Mouse (Mus musculus) CH12.LX (cell line): ENCODE data around the gene Ube2l3. TPM values are rescaled to one million over a fixed set of nuclear protein-coding genes. Genes with fewer than 3 reads are reported as not detected.
A peak's percentile ranks its signal among the peaks of the same experiment; 100 is the strongest.

Source experiments
- DNase-seq: peaks from one replicate; pipeline ENCODE4 v3.0.0-alpha.2; 2013; ENCODE audit errors: extremely low read depth
- H3K27ac ChIP-seq: 2 replicates; pipeline ENCODE4 v1.5.1; 2012; ENCODE audit warnings: low read depth, mild to moderate bottlenecking, control low read depth, moderate library complexity; ENCODE audit not compliant: insufficient read depth
- H3K27me3 ChIP-seq: replicated peaks from 2 replicates; pipeline ENCODE3; 2012; ENCODE audit warnings: inconsistent platforms
- H3K36me3 ChIP-seq, 2 experiments: replicated peaks in 1 of 2; 2 replicates each; pipeline versions ENCODE3 to v1.6.1; 2012; ENCODE audit warnings: inconsistent platforms in 1 of 2, low read length in 1 of 2, mild to moderate bottlenecking in 1 of 2, mixed read lengths in 1 of 2, moderate library complexity in 1 of 2; ENCODE audit not compliant: control insufficient read depth in 1 of 2, insufficient read depth in 1 of 2
- H3K4me1 ChIP-seq, 2 experiments: 2 replicates each; pipeline ENCODE4 v1.6.1; 2012; ENCODE audit warnings: inconsistent platforms in 1 of 2, moderate library complexity in 1 of 2; ENCODE audit not compliant: insufficient read depth in 2 of 2, control insufficient read depth in 1 of 2
- H3K4me2 ChIP-seq: 2 replicates; pipeline ENCODE4 v1.6.1; 2012; ENCODE audit warnings: low read depth, mild to moderate bottlenecking, control low read depth; ENCODE audit not compliant: poor library complexity, insufficient read depth, severe bottlenecking
- H3K4me3 ChIP-seq, 3 experiments: fragments of 150-350 bp in 1 of 3; sonication (generic) in 1 of 3; replicated peaks in 1 of 3; 2 replicates each; pipeline versions ENCODE3 to v1.5.1; 2011 to 2012; ENCODE audit warnings: low read depth in 2 of 3, low read length in 2 of 3, mild to moderate bottlenecking in 2 of 3, moderate library complexity in 2 of 3, control low read depth in 1 of 3, improper control_type of control experiment in 1 of 3, inconsistent platforms in 1 of 3, mixed read lengths in 1 of 3; ENCODE audit not compliant: poor library complexity in 1 of 3
- H3K79me2 ChIP-seq: replicated peaks from 2 replicates; pipeline ENCODE4 v1.6.1; 2012; ENCODE audit warnings: mild to moderate bottlenecking, moderate library complexity; ENCODE audit not compliant: control insufficient read depth, poor library complexity, insufficient read depth, severe bottlenecking; ENCODE audit errors: extremely low read depth
- H3K9ac ChIP-seq: 2 replicates; pipeline ENCODE4 v1.6.1; 2012; ENCODE audit warnings: low read depth, mild to moderate bottlenecking, control low read depth, moderate library complexity; ENCODE audit not compliant: insufficient read depth
- H3K9me3 ChIP-seq: replicated peaks from 2 replicates; pipeline ENCODE3; 2012; ENCODE audit warnings: low read length, inconsistent platforms, mixed read lengths
- CHD1 ChIP-seq: IDR thresholded peaks from 2 replicates; pipeline ENCODE4 v1.6.1; 2012; ENCODE audit warnings: low read depth, low read length, improper control_type of control experiment, inconsistent platforms
- CTCF ChIP-seq, 2 experiments: IDR thresholded peaks in 1 of 2; conservative IDR thresholded peaks in 1 of 2; 2 replicates each; pipeline ENCODE4 v1.5.1; 2011 to 2012; ENCODE audit warnings: low read depth in 2 of 2, low read length in 2 of 2, improper control_type of control experiment in 1 of 2, inconsistent platforms in 1 of 2, mild to moderate bottlenecking in 1 of 2, moderate library complexity in 1 of 2
- GABPA ChIP-seq: IDR thresholded peaks from 2 replicates; pipeline ENCODE4 v1.6.1; 2012; ENCODE audit warnings: low read depth, low read length, improper control_type of control experiment, inconsistent platforms; ENCODE audit not compliant: insufficient replicate concordance
- HCFC1 ChIP-seq: IDR thresholded peaks from 2 replicates; pipeline ENCODE4 v1.6.1; 2012; ENCODE audit warnings: low read depth, mild to moderate bottlenecking, inconsistent platforms, low read length, improper control_type of control experiment
- IRF4 ChIP-seq: IDR thresholded peaks from 2 replicates; pipeline ENCODE4 v1.6.1; 2014; ENCODE audit warnings: low read depth, mild to moderate bottlenecking, inconsistent platforms, low read length, improper control_type of control experiment
- JUND ChIP-seq: conservative IDR thresholded peaks from 2 replicates; pipeline ENCODE4 v1.6.1; 2011; ENCODE audit warnings: low read depth, low read length, improper control_type of control experiment
- MAFK ChIP-seq: IDR thresholded peaks from 2 replicates; pipeline ENCODE4 v1.6.1; 2011; ENCODE audit warnings: low read length, improper control_type of control experiment; ENCODE audit not compliant: insufficient replicate concordance
- MAX ChIP-seq: IDR thresholded peaks from 2 replicates; pipeline ENCODE4 v1.6.1; 2011; ENCODE audit warnings: low read length, improper control_type of control experiment
- MAZ ChIP-seq: IDR thresholded peaks from 2 replicates; pipeline ENCODE4 v1.6.1; 2012; ENCODE audit warnings: low read depth, mild to moderate bottlenecking, inconsistent platforms, low read length, improper control_type of control experiment, moderate library complexity
- MEF2A ChIP-seq: IDR thresholded peaks from 2 replicates; pipeline ENCODE4 v1.6.1; 2014; ENCODE audit warnings: low read depth, mild to moderate bottlenecking, inconsistent platforms, low read length, improper control_type of control experiment, borderline replicate concordance
- MXI1 ChIP-seq: IDR thresholded peaks from 2 replicates; pipeline ENCODE4 v1.6.1; 2011; ENCODE audit warnings: mild to moderate bottlenecking, low read depth, low read length, improper control_type of control experiment
- MYC ChIP-seq: IDR thresholded peaks from 2 replicates; pipeline ENCODE4 v1.6.1; 2011; ENCODE audit warnings: low read depth, mild to moderate bottlenecking, improper control_type of control experiment, low read length
- NELFE ChIP-seq: IDR thresholded peaks from 2 replicates; pipeline ENCODE4 v1.6.1; 2011; ENCODE audit warnings: low read depth, low read length, improper control_type of control experiment
- PAX5 ChIP-seq: IDR thresholded peaks from 2 replicates; pipeline ENCODE4 v1.6.1; 2012; ENCODE audit warnings: low read length, inconsistent platforms, mixed read lengths
- POLR2A ChIP-seq: IDR thresholded peaks from 2 replicates; pipeline ENCODE4 v1.6.1; 2011; ENCODE audit warnings: low read depth, mild to moderate bottlenecking, improper control_type of control experiment, low read length
- POLR2AphosphoS2 ChIP-seq: IDR thresholded peaks from 2 replicates; pipeline ENCODE4 v1.6.1; 2011; ENCODE audit warnings: low read depth, low read length, improper control_type of control experiment
- RAD21 ChIP-seq: IDR thresholded peaks from 2 replicates; pipeline ENCODE4 v1.6.1; 2011; ENCODE audit warnings: low read depth, mild to moderate bottlenecking, low read length, improper control_type of control experiment, moderate library complexity
- SIN3A ChIP-seq: IDR thresholded peaks from 2 replicates; pipeline ENCODE4 v1.6.1; 2012; ENCODE audit warnings: low read length, improper control_type of control experiment, inconsistent platforms
- SMC3 ChIP-seq: IDR thresholded peaks from 2 replicates; pipeline ENCODE4 v1.6.1; 2011; ENCODE audit warnings: low read depth, low read length, improper control_type of control experiment
- UBTF ChIP-seq: IDR thresholded peaks from 2 replicates; pipeline ENCODE4 v1.6.1; 2012; ENCODE audit warnings: low read depth, mild to moderate bottlenecking, inconsistent platforms, low read length, improper control_type of control experiment, moderate library complexity
- USF1 ChIP-seq: IDR thresholded peaks from 2 replicates; pipeline ENCODE4 v1.6.1; 2014; ENCODE audit warnings: low read depth, mild to moderate bottlenecking, inconsistent platforms, low read length, improper control_type of control experiment
- ZC3H11A ChIP-seq: IDR thresholded peaks from 2 replicates; pipeline ENCODE4 v1.6.1; 2012; ENCODE audit warnings: low read depth, mild to moderate bottlenecking, inconsistent platforms, low read length, improper control_type of control experiment
- ZNF384 ChIP-seq: IDR thresholded peaks from 2 replicates; pipeline ENCODE4 v1.6.1; 2012; ENCODE audit warnings: low read depth, low read length, improper control_type of control experiment, inconsistent platforms
- dilution Hi-C: fragments of 300-500 bp; cut with MboI; formaldehyde crosslinking; loops from 2 replicates; pipeline ENCODE4 v1.14.3; 2020; ENCODE audit warnings: low sequenced_read_pairs; ENCODE audit not compliant: extremely low pct_unique_long_range_greater_than_20kb, extremely low pct_ligation_motif_present
- in situ Hi-C: fragments of 300-500 bp; cut with MboI; formaldehyde crosslinking; loops from 3 replicates; pipeline ENCODE4 v1.14.3; 2019; ENCODE audit warnings: low sequenced_read_pairs, low pct_ligation_motif_present, low pct_unique_long_range_greater_than_20kb, mixed read lengths
- polyA plus RNA-seq: library from polyadenylated mRNA; unstranded; fragments of >175 nt; gene quantifications from 2 replicates; pipeline ENCODE4 v1.2.1, GENCODE M21; 2012; ENCODE audit warnings: low read depth; ENCODE audit not compliant: insufficient read length
- total RNA-seq, 2 experiments: library from RNA; depleted of rRNA; stranded (reverse); fragments of 300-350 nt in 1 of 2; fragments of >200 nt in 1 of 2; gene quantifications; 2 replicates each; pipeline ENCODE4 v1.2.3; 2012 to 2014

Ube2l3 gene
- total and polyA plus RNA-seq, 3 experiments, result 156 to 386 (median 302) TPM

DNA sequence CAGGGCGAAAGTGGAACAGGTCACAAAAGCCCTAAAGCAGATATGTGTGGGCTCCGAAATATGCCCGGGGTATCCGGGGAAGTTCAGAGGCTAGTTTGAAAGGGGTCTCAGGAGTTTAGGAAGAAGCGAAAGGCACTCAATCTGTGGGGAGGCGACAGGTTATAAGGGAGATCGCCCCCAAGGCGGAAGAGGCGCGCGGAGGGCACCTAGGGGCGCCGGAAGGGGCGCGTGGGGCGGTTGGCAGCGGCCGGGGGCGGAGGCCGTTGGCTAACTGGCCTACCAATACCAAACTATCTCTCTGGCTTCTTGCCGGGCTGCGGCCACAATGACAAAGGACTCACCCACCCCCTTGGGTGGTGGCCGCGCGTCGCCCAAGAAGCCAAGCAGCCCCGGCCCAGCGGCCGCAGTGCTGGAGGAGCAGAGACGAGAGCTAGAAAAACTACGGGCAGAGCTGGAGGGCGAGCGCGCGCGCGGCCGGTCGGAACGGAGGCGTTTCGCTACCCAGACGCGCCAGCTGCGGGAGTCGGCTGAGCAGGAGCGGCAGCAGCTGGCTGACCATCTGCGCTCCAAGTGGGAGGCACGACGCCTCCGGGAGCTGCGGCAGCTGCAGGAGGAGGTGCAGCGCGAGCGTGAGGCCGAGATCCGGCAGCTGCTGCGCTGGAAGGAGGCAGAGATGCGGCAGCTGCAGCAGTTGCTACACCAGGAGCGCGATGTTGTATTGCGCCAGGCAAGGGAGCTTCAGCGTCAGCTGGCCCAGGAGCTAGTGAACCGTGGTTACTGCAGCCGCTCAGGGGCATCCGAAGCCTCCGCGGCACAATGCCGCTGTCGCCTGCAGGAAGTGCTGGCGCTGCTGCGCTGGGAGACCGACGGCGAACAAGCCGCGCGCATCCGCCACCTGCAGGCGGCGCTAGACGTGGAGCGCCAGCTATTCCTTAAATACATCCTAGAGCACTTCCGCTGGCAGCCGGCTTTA is 6.2 kb upstream of the Ube2l3 start, which contains the start of gene Rimbp3 (continued):
- no peak for TF ChIP-seq GABPA
- TF ChIP-seq, all 38 proteins: peak for 21

DNA sequence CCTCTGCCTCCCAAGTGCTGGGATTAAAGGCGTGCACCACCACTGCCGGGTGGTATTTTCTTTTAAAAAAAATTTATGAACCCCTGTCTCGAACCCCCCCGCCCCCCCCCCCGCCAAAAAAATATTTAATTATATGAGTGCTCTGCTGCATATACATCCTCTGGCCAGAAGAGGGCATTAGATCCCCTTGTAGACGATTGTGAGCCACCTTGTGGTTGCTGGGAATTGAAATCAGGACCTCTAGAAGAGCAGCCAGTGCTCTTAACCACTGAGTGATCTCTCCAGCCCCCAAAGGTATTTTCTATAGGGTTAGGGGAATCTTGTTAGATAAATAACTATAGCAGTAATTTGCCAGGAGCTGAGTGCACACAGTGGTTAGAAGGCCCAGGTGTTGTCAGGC is 2.5 kb upstream of the Ube2l3 start:
- no peak overlapping the region for H3K4me3 ChIP-seq
- peaks cover 33% of the 10 kb centered on the region for H3K27me3 ChIP-seq
- H3K9me3 ChIP-seq, result peaks cover 3% of the 10 kb centered on the region
- peak; percentile 73 for DNase-seq
- no peaks in the 10 kb centered on the region for H3K36me3 ChIP-seq
- dilution Hi-C loops (no loop called here), in situ Hi-C loops (loop anchor here (5.0 to 10.0 kb wide), 3 partner anchors 73 to 330 kb away; partner anchors contain the start of genes Sdf2l1 and Thap7)
- H3K4me2 ChIP-seq, result 0 out of 2 replicates have a peak overlapping the region, but pooled peaks have one; percentile 30
- no peak overlapping the region for H3K27ac ChIP-seq
- H3K4me1 ChIP-seq, result peaks cover 2 to 37% of the 10 kb centered on the region in 2 experiments; a peak in 3 of 4 replicates
- TF ChIP-seq SMC3 (peak; percentile 83), MAX (no peak), MXI1 (no peak), JUND (0 out of 2 replicates have a peak, but pooled peaks have one; percentile 34), USF1 (no peak), CHD1 (no peak), MAFK (no peak), CTCF (conservative IDR thresholded peaks at IDR 0.05 in 1 of 2, IDR thresholded peaks at IDR 0.05 in 1 of 2; ENCODE audit: low read depth in 2 of 2, low read length in 2 of 2) (peak; percentile 51 to 97; a peak in 3 of 4 replicates), ZC3H11A (no peak; the same call in 1 of the 2 replicates), MYC (0 out of 2 replicates have a peak, but pooled peaks have one; percentile 42), NELFE (peak; percentile 62; the same call in 1 of the 2 replicates), MEF2A (no peak), RAD21 (peak; percentile 65), UBTF (no peak), MAZ (peak; percentile 61; the same call in 1 of the 2 replicates), SIN3A (no peak), ZNF384 (peak; percentile 69), HCFC1 (0 out of 2 replicates have a peak, but pooled peaks have one; percentile 30), IRF4 (peak; percentile 44; the same call in 1 of the 2 replicates), PAX5 (no peak), POLR2AphosphoS2 (no peak), POLR2A (no peak)
- peaks cover 13% of the 10 kb centered on the region for H3K79me2 ChIP-seq
- H3K9ac ChIP-seq, result peak overlapping the region; percentile 23; the same call in 1 of the 2 replicates
